Mouse (Mus musculus): ENCODE measurements around the gene Maip1. TPM values are rescaled to one million over a fixed set of nuclear protein-coding genes. Genes with fewer than 3 reads are reported as not detected.

Gene Maip1
- polyA plus RNA-seq (2017; shearing (Covaris generic)): 9.6 TPM

GRCm38 (mm10) chr1:57406187-57407151, at the start of gene Maip1, which contains the start of gene Tyw5:
Maip1 (plus strand) TSS chr1:57406328.
Tyw5 (minus strand) TSS chr1:57407101.

DNA sequence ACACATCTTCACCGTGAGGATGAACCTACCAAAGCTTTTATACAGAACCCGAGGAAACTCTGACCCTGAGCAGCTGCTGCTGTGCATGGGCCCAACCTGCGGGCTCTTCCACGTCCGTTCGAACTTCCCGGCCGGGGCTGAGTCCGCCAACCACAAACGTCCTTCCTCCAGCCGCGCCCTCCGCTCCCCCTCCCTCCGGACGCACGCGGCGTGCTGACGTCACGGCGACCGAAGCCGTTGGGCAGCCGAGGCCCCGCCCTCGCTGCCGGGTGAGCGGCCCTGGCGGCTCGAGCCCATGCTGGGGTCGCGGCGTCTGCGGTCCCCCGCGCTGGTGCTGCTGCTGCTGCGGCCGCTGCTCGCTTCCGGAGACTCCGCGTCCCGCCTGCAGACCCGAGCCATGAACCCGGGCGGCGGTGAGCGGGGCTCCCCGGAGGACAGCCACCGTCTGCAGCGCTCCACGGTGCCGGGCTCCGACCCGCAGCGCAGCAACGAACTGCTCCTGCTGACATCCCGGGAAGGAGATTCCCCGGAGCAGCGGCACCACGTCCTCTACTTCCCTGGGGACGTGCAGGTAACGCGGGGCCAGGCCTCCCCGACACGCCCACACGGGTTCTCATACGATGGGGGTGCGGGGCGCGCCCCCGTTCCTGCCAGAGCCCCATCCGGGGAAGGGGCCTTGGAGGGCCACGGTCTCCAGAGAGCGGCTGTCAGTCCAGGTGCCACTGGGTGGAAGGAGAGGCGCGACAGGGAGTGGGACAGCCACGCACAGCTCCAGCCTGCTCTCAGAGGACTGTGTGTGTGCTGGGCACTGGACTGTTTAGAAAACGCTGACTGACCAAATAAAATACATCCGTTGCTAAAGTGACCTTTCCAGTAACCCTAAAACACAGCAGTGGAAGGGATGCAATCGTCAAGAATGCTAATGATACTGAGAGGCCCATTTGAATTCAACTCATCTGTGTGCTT, 28.5 kb upstream of the Maip1 start, which contains the start of gene 1700066M21Rik:
1700066M21Rik (plus strand) TSS at position 245 of the 966 bp plus-strand sequence.

Other genes starting within 250 kb of the Maip1 start
- 1.9 TPM for gene 1700066M21Rik, start 28.7 kb upstream of the Maip1 start, polyA plus RNA-seq (2017; shearing (Covaris generic))
- 35.5 TPM for gene Tyw5, start 773 bp downstream of the Maip1 start, polyA plus RNA-seq (2017; shearing (Covaris generic))

All from activated CD4-positive, CD25-positive, alpha-beta regulatory T cell, adult 9 weeks (primary cell).